Mouse (Mus musculus) olfactory bulb, adult 2 months (tissue): ENCODE results near the gene Ube2g1.

Source experiments
- CTCF ChIP-seq: fragments of 200-500 bp; IDR thresholded peaks from 2 replicates; pipeline ENCODE4 v1.5.1; 2012; ENCODE audit warnings: low read depth, mild to moderate bottlenecking, low read length, moderate library complexity; ENCODE audit not compliant: insufficient read depth
- POLR2A ChIP-seq: fragments of 200-500 bp; IDR thresholded peaks from 2 replicates; pipeline ENCODE4 v1.6.1; 2012; ENCODE audit warnings: mild to moderate bottlenecking, low read depth, low read length, moderate library complexity; ENCODE audit not compliant: insufficient read depth

DNA sequence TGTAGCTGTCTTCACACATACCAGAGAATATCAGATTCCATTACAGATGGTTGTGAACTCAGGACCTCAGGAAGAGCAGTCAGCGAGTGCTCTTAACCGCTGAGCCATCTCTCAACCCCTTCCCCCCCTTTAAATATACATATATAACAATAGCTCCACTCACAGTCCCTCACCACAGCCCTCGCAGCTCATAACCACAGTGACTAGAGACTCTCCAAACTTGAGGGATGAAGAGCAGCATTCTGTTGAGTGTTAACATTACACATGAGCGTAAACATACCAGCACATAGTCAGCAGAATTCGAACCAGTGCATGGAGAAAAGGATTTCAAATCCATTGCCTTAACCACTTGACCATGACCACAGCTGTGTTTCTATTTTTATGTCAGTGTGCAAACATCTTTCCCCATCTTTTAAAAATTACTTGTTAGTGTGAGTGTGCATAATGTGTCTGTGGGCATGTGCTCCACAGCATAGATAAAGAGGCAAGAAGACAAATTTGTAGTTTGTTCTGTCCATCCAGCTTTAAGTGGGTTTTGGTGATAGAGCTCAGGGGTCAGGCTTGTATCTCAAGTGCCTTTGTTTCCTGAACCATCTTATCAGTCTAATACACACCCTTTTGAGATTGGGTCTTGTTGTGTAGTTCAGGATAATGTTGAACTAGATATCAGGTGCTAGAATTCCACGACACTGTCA, 64.4 kb downstream of the Ube2g1 start:
- TF ChIP-seq POLR2A (no peak), CTCF (no peak)
